Mouse (Mus musculus) T-helper 2 cell (primary cell): ENCODE measurements around the gene Gpn3.
"Not testable (repeated sequence)": the region's sequence is repeated elsewhere in the genome, so short reads cannot be mapped to it uniquely, and the experiment has no call there.

Experiments
- in situ Hi-C: fragments of 300-600 bp; cut with MboI, MseI; formaldehyde crosslinking; loops from one replicate; pipeline ENCODE4 v1.15.1; 2025; ENCODE audit warnings: high pct_unique_total_duplicates

Gpn3 gene

GRCm38 (mm10) chr5:122390671-122391070 lies 19.0 kb downstream of the Gpn3 start:
- in situ Hi-C loops: no loop called here

- in situ Hi-C loops: no loop called here
These were observed 19.6 kb downstream of the Gpn3 start for GRCm38 (mm10) chr5:122391178-122391785.

GRCm38 (mm10) chr5:122391786-122392180 lies 20.1 kb downstream of the Gpn3 start, which contains the start of gene Arpc3:
Arpc3 (plus strand) TSS chr5:122391878.
- in situ Hi-C loops: no loop called here

GRCm38 (mm10) chr5:122392227-122393004 lies 20.7 kb downstream of the Gpn3 start:
- in situ Hi-C loops: no loop called here

GRCm38 (mm10) chr5:122393887-122394286 lies 22.2 kb downstream of the Gpn3 start:
- in situ Hi-C loops: no loop called here

GRCm38 (mm10) chr5:122396791-122397190 lies 25.1 kb downstream of the Gpn3 start:
- in situ Hi-C loops: no loop called here

GRCm38 (mm10) chr5:122397495-122397894 lies 25.8 kb downstream of the Gpn3 start:
- in situ Hi-C loops: no loop called here

- in situ Hi-C loops: no loop called here
These were observed 28.2 kb downstream of the Gpn3 start for GRCm38 (mm10) chr5:122399871-122400270.

GRCm38 (mm10) chr5:122400628-122401302 lies 29.1 kb downstream of the Gpn3 start:
- in situ Hi-C loops: no loop called here

GRCm38 (mm10) chr5:122401303-122401640 lies 29.6 kb downstream of the Gpn3 start:
- in situ Hi-C loops: no loop called here

- in situ Hi-C loops: no loop called here
These were observed 30.5 kb downstream of the Gpn3 start for GRCm38 (mm10) chr5:122402160-122402559.

- in situ Hi-C loops: no loop called here
These were observed 31.1 kb downstream of the Gpn3 start for GRCm38 (mm10) chr5:122402772-122403171.

GRCm38 (mm10) chr5:122403362-122403761 lies 31.7 kb downstream of the Gpn3 start:
- in situ Hi-C loops: no loop called here

GRCm38 (mm10) chr5:122405537-122405936 lies 33.9 kb downstream of the Gpn3 start:
- in situ Hi-C loops: no loop called here

- in situ Hi-C loops: loop anchor here (10.0 kb wide), 1 partner anchor 225 kb away; no protein-coding TSS in a partner anchor
These were observed 38.3 kb downstream of the Gpn3 start for GRCm38 (mm10) chr5:122409692-122410645.

- in situ Hi-C loops: loop anchor here (10.0 kb wide), 1 partner anchor 223 kb away; no protein-coding TSS in a partner anchor
These were observed 40.2 kb downstream of the Gpn3 start for GRCm38 (mm10) chr5:122411892-122412291.

- in situ Hi-C loops: loop anchor here (10.0 kb wide), 1 partner anchor 222 kb away; no protein-coding TSS in a partner anchor
These were observed 41.1 kb downstream of the Gpn3 start for GRCm38 (mm10) chr5:122412826-122413225.

- in situ Hi-C loops: loop anchor here (10.0 kb wide), 1 partner anchor 220 kb away; no protein-coding TSS in a partner anchor
These were observed 42.7 kb downstream of the Gpn3 start for GRCm38 (mm10) chr5:122414351-122414750.

- in situ Hi-C loops: loop anchor here (10.0 kb wide), 1 partner anchor 219 kb away; no protein-coding TSS in a partner anchor
These were observed 43.8 kb downstream of the Gpn3 start for GRCm38 (mm10) chr5:122415465-122415864.

GRCm38 (mm10) chr5:122420676-122421075 lies 49.0 kb downstream of the Gpn3 start:
- in situ Hi-C loops: not testable (repeated sequence)
